Mouse (Mus musculus) retina, postnatal 7 days (tissue): ENCODE results near the gene Agk.

ENCODE experiments used
- DNase-seq: peaks from one replicate; pipeline ENCODE4 v3.0.0-alpha.2; 2012; ENCODE audit warnings: low read depth, low spot score

The Agk gene

GRCm38 (mm10) chr6:40443281-40443928 lies 118.4 kb downstream of the Agk start:
- no peak for DNase-seq
